Mouse (Mus musculus): ENCODE measurements around the gene Rbm26.

DNA sequence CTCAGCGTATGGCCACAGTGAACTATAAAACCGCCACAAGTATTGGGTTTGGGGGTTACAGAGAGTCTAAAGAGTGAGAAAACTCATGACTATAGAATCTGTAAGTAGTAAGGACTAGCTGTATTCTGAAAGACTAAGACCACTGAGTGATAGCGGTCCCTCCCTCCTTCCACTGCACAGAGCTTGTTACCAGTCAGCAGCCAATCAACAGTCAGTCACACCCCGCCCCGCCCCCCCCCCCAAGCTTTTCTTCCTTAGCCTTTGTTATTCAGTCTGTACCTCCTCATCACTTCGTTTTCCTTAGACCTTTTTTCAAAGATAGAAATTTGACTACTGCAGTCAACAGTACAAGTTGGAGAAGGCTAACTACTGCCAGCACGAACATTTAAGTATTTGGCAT lies 1.9 kb upstream of the Rbm26 start:
- TF ChIP-seq CTCF (IDR thresholded peaks at IDR 0.05; ENCODE audit: insufficient read depth, low read length) (no peak), POLR2A (IDR thresholded peaks at IDR 0.05; ENCODE audit: borderline replicate concordance, extremely low read depth, low read depth, low read length) (no peak)

Data from lung, adult 2 months (tissue).